Mouse (Mus musculus): ENCODE measurements at regions not wholly inside any gene's neighbourhood (a gene's known extent, or its start where the extent isn't known, plus 50 kb on each side); places are given as distances from the start of the nearest gene placed in this dataset.

GRCm38 (mm10) chr6:89035836-89036156 is 133.7 kb downstream of the Tpra1 start:
- no peak overlapping the region for H3K9ac ChIP-seq (ENCODE audit: low read depth, low read length, severe bottlenecking)
- ATAC-seq (ENCODE audit: low FRiP score, low read depth) (no peak), DNase-seq (ENCODE audit: low spot score) (no peak)
- WGBS = 62% methylated on average over 4 of the region's 4 CpGs
- H3K9me3 ChIP-seq (ENCODE audit: control insufficient read depth, low read length) = no peaks in the 10 kb centered on the region
- H3K27me3 ChIP-seq (ENCODE audit: control insufficient read depth, insufficient read depth, low read length) = no peaks in the 10 kb centered on the region
- H3K36me3 ChIP-seq (ENCODE audit: control insufficient read depth, insufficient read depth, low read length) = no peaks in the 10 kb centered on the region
- no peak for TF ChIP-seq POLR2A (IDR thresholded peaks at IDR 0.05; ENCODE audit: borderline replicate concordance, extremely low read depth, insufficient read depth, insufficient read length)
- no peak overlapping the region for H3K4me2 ChIP-seq (replicated peaks; ENCODE audit: low read depth, low read length, severe bottlenecking)
- H3K27ac ChIP-seq (replicated peaks; ENCODE audit: low read depth, low read length) = no peak overlapping the region
- no peaks in the 10 kb centered on the region for H3K4me1 ChIP-seq (ENCODE audit: control insufficient read depth, insufficient read depth, low read length)
- H3K4me3 ChIP-seq (replicated peaks; ENCODE audit: low read length) = no peak overlapping the region

GRCm38 (mm10) chr6:89037392-89037791 is 135.3 kb downstream of the Tpra1 start:
- Histone ChIP-seq H3K4me3 (replicated peaks; ENCODE audit: low read length) (no peak overlapping the region), H3K27ac (replicated peaks; ENCODE audit: low read depth, low read length) (no peak overlapping the region), H3K9me3 (ENCODE audit: control insufficient read depth, low read length) (no peaks in the 10 kb centered on the region), H3K27me3 (ENCODE audit: control insufficient read depth, insufficient read depth, low read length) (no peaks in the 10 kb centered on the region), H3K4me2 (replicated peaks; ENCODE audit: low read depth, low read length, severe bottlenecking) (no peak overlapping the region), H3K4me1 (ENCODE audit: control insufficient read depth, insufficient read depth, low read length) (no peaks in the 10 kb centered on the region), H3K9ac (ENCODE audit: low read depth, low read length, severe bottlenecking) (no peak overlapping the region), H3K36me3 (ENCODE audit: control insufficient read depth, insufficient read depth, low read length) (no peaks in the 10 kb centered on the region)
- ATAC-seq (ENCODE audit: low FRiP score, low read depth) = no peak
- 66% methylated on average over 2 of the region's 2 CpGs for WGBS
- no peak for TF ChIP-seq POLR2A (IDR thresholded peaks at IDR 0.05; ENCODE audit: borderline replicate concordance, extremely low read depth, insufficient read depth, insufficient read length)
- no peak for DNase-seq (ENCODE audit: low spot score)

GRCm38 (mm10) chr6:89037901-89038300 is 135.8 kb downstream of the Tpra1 start:
- ATAC-seq (ENCODE audit: low FRiP score, low read depth) (no peak), DNase-seq (ENCODE audit: low spot score) (no peak)
- Histone ChIP-seq H3K9me3 (ENCODE audit: control insufficient read depth, low read length) (no peaks in the 10 kb centered on the region), H3K4me2 (replicated peaks; ENCODE audit: low read depth, low read length, severe bottlenecking) (no peak overlapping the region), H3K4me3 (replicated peaks; ENCODE audit: low read length) (no peak overlapping the region), H3K36me3 (ENCODE audit: control insufficient read depth, insufficient read depth, low read length) (no peaks in the 10 kb centered on the region), H3K27me3 (ENCODE audit: control insufficient read depth, insufficient read depth, low read length) (no peaks in the 10 kb centered on the region), H3K9ac (ENCODE audit: low read depth, low read length, severe bottlenecking) (no peak overlapping the region), H3K27ac (replicated peaks; ENCODE audit: low read depth, low read length) (no peak overlapping the region), H3K4me1 (ENCODE audit: control insufficient read depth, insufficient read depth, low read length) (no peaks in the 10 kb centered on the region)
- no peak for TF ChIP-seq POLR2A (IDR thresholded peaks at IDR 0.05; ENCODE audit: borderline replicate concordance, extremely low read depth, insufficient read depth, insufficient read length)
- WGBS = 73% methylated on average over 7 of the region's 7 CpGs

GRCm38 (mm10) chr6:89040919-89041318 is 138.9 kb downstream of the Tpra1 start:
- no peak overlapping the region for H3K27ac ChIP-seq (replicated peaks; ENCODE audit: low read depth, low read length)
- H3K36me3 ChIP-seq (ENCODE audit: control insufficient read depth, insufficient read depth, low read length) = no peaks in the 10 kb centered on the region
- 71% methylated on average over 4 of the region's 4 CpGs for WGBS
- no peak overlapping the region for H3K4me3 ChIP-seq (replicated peaks; ENCODE audit: low read length)
- H3K27me3 ChIP-seq (ENCODE audit: control insufficient read depth, insufficient read depth, low read length) = no peaks in the 10 kb centered on the region
- no peak for DNase-seq (ENCODE audit: low spot score)
- ATAC-seq (ENCODE audit: low FRiP score, low read depth) = no peak
- no peak overlapping the region for H3K4me2 ChIP-seq (replicated peaks; ENCODE audit: low read depth, low read length, severe bottlenecking)
- no peak for TF ChIP-seq POLR2A (IDR thresholded peaks at IDR 0.05; ENCODE audit: borderline replicate concordance, extremely low read depth, insufficient read depth, insufficient read length)
- H3K9ac ChIP-seq (ENCODE audit: low read depth, low read length, severe bottlenecking) = no peak overlapping the region
- H3K4me1 ChIP-seq (ENCODE audit: control insufficient read depth, insufficient read depth, low read length) = no peaks in the 10 kb centered on the region
- H3K9me3 ChIP-seq (ENCODE audit: control insufficient read depth, low read length) = no peaks in the 10 kb centered on the region

GRCm38 (mm10) chr6:89042478-89043239 is 140.6 kb downstream of the Tpra1 start:
- no peak for ATAC-seq (ENCODE audit: low FRiP score, low read depth)
- DNase-seq (ENCODE audit: low spot score) = no peak
- H3K27ac ChIP-seq (replicated peaks; ENCODE audit: low read depth, low read length) = no peak overlapping the region

More at GRCm38 (mm10) chr6:89042478-89043239, 140.6 kb downstream of the Tpra1 start:
- Histone ChIP-seq H3K4me3 (replicated peaks; ENCODE audit: low read length) (no peak overlapping the region), H3K4me1 (ENCODE audit: control insufficient read depth, insufficient read depth, low read length) (no peaks in the 10 kb centered on the region), H3K9ac (ENCODE audit: low read depth, low read length, severe bottlenecking) (no peak overlapping the region), H3K36me3 (ENCODE audit: control insufficient read depth, insufficient read depth, low read length) (no peaks in the 10 kb centered on the region), H3K4me2 (replicated peaks; ENCODE audit: low read depth, low read length, severe bottlenecking) (no peak overlapping the region), H3K9me3 (ENCODE audit: control insufficient read depth, low read length) (no peaks in the 10 kb centered on the region), H3K27me3 (ENCODE audit: control insufficient read depth, insufficient read depth, low read length) (no peaks in the 10 kb centered on the region)
- WGBS = 35% methylated on average over 24 of the region's 24 CpGs
- no peak for TF ChIP-seq POLR2A (IDR thresholded peaks at IDR 0.05; ENCODE audit: borderline replicate concordance, extremely low read depth, insufficient read depth, insufficient read length)
